Mouse (Mus musculus) liver, adult 2 months (tissue): ENCODE data around the gene Irf9.

Experiments
- CTCF ChIP-seq: fragments of 200-500 bp; IDR thresholded peaks from 2 replicates; pipeline ENCODE4 v1.5.1; 2011; ENCODE audit warnings: low read depth, low read length, control low read depth
- POLR2A ChIP-seq: fragments of 200-500 bp; IDR thresholded peaks from 2 replicates; pipeline ENCODE4 v1.6.1; 2011; ENCODE audit warnings: low read length, control low read depth; ENCODE audit not compliant: insufficient read depth; ENCODE audit errors: extremely low read depth

- TF ChIP-seq POLR2A (no peak), CTCF (no peak)
Measured at GRCm38 (mm10) chr14:55576376-55576775, 27.0 kb upstream of the Irf9 start.
